Mouse (Mus musculus) intestine, embryonic 14.5 days (tissue): ENCODE measurements around the gene Gm4881. TPM values are rescaled to one million over a fixed set of nuclear protein-coding genes. Genes with fewer than 3 reads are reported as not detected.

Source experiments
- ATAC-seq: fragments of 200-750 bp; cut with Nextera tagmentation; replicated peaks from 2 replicates; pipeline ENCODE4 v1.8.0; 2017; ENCODE audit warnings: low read depth, moderate number of reproducible peaks, moderate TSS enrichment, moderate library complexity; ENCODE audit not compliant: low FRiP score, low TSS enrichment
- DNase-seq: peaks from one replicate; pipeline ENCODE4 v3.0.0-alpha.2; 2018; ENCODE audit warnings: low spot score
- H3K27ac ChIP-seq: fragments of 300-500 bp; sonication (generic); 2 replicates; pipeline ENCODE4 v1.5.1; 2014; ENCODE audit warnings: low read depth, mild to moderate bottlenecking, control low read depth
- H3K27me3 ChIP-seq: fragments of 300-500 bp; sonication (generic); replicated peaks from 2 replicates; pipeline ENCODE4 v1.6.1; 2014; ENCODE audit warnings: low read length, control low read depth; ENCODE audit not compliant: control insufficient read depth, insufficient read depth
- H3K36me3 ChIP-seq: fragments of 300-500 bp; sonication (generic); 2 replicates; pipeline ENCODE4 v1.6.1; 2014; ENCODE audit warnings: low read length, control low read depth; ENCODE audit not compliant: control insufficient read depth, insufficient read depth
- H3K4me1 ChIP-seq: fragments of 300-500 bp; sonication (generic); replicated peaks from 2 replicates; pipeline ENCODE4 v1.6.1; 2014; ENCODE audit warnings: low read length, control low read depth, mixed read lengths; ENCODE audit not compliant: control insufficient read depth, insufficient read depth
- H3K4me2 ChIP-seq: fragments of 300-500 bp; sonication (generic); 2 replicates; pipeline ENCODE4 v1.6.1; 2014; ENCODE audit warnings: low read length
- H3K4me3 ChIP-seq: fragments of 300-500 bp; sonication (generic); 2 replicates; pipeline ENCODE4 v1.5.1; 2014; ENCODE audit warnings: low read depth, low read length, control low read depth, mixed read lengths
- H3K9ac ChIP-seq: fragments of 300-500 bp; sonication (generic); 2 replicates; pipeline ENCODE4 v1.6.1; 2014; ENCODE audit warnings: mild to moderate bottlenecking, low read length
- H3K9me3 ChIP-seq: fragments of 300-500 bp; sonication (generic); 2 replicates; pipeline ENCODE4 v1.6.1; 2016; ENCODE audit warnings: low read length, control low read depth; ENCODE audit not compliant: control insufficient read depth
- WGBS: fragments of 180-500 bp; shearing (Covaris S2); extraction: QIAGEN DNeasy Blood & Tissue Kit; methylation state at CpG from one replicate; pipeline ENCODE4 v1.1.7; 2014; 5-methylcytosine and 5-hydroxymethylcytosine counted together
- polyA plus RNA-seq: library from polyadenylated mRNA; unstranded; fragments of >200 nt; fragmentation: Nextera tagmentation; extraction: Ambion mirVana; gene quantifications from 2 replicates; pipeline ENCODE4 v1.2.1, GENCODE M21; 2014

Gene Gm4881
- polyA plus RNA-seq, 1 experiment from 2014 or later, result not detected

GRCm38 (mm10) chr7:24967966-24968365 is 23.7 kb upstream of the Gm4881 start:
- no peak overlapping the region for H3K9ac ChIP-seq
- ATAC-seq (no peak), DNase-seq (no peak)
- H3K36me3 ChIP-seq, result no peaks in the 10 kb centered on the region
- no peak overlapping the region for H3K4me2 ChIP-seq
- H3K9me3 ChIP-seq, result no peaks in the 10 kb centered on the region
- H3K27ac ChIP-seq, result no peak overlapping the region
- no peak overlapping the region for H3K4me3 ChIP-seq
- no peaks in the 10 kb centered on the region for H3K27me3 ChIP-seq
- WGBS, result 78% methylated on average over 8 of the region's 8 CpGs
- H3K4me1 ChIP-seq, result no peaks in the 10 kb centered on the region

- ATAC-seq (no peak), DNase-seq (peak; percentile 92)
- no peaks in the 10 kb centered on the region for H3K27me3 ChIP-seq
- H3K9me3 ChIP-seq, result no peaks in the 10 kb centered on the region
- no peak overlapping the region for H3K27ac ChIP-seq
- H3K4me2 ChIP-seq, result no peak overlapping the region
- H3K36me3 ChIP-seq, result no peaks in the 10 kb centered on the region
- H3K9ac ChIP-seq, result no peak overlapping the region
- 11% methylated on average over 5 of the region's 5 CpGs for WGBS
- no peak overlapping the region for H3K4me3 ChIP-seq
- no peaks in the 10 kb centered on the region for H3K4me1 ChIP-seq
Measured at GRCm38 (mm10) chr7:24964897-24965535, 20.7 kb upstream of the Gm4881 start.

GRCm38 (mm10) chr7:24964288-24964687 is 20.0 kb upstream of the Gm4881 start:
- H3K36me3 ChIP-seq, result no peaks in the 10 kb centered on the region
- no peaks in the 10 kb centered on the region for H3K27me3 ChIP-seq
- H3K9me3 ChIP-seq, result no peaks in the 10 kb centered on the region
- DNase-seq, result no peak
- ATAC-seq, result no peak
- H3K27ac ChIP-seq, result no peak overlapping the region
- H3K9ac ChIP-seq, result no peak overlapping the region
- no peak overlapping the region for H3K4me2 ChIP-seq
- H3K4me3 ChIP-seq, result no peak overlapping the region
- WGBS, result 65% methylated on average over 2 of the region's 2 CpGs
- H3K4me1 ChIP-seq, result no peaks in the 10 kb centered on the region

- Histone ChIP-seq H3K4me1 (0 out of 2 replicates have a peak, but pooled peaks cover 9% of the 10 kb centered on the region), H3K4me2 (peak overlapping the region; percentile 60), H3K36me3 (no peaks in the 10 kb centered on the region), H3K4me3 (peak overlapping the region; percentile 37), H3K9me3 (0 out of 2 replicates have a peak, but pooled peaks cover 3% of the 10 kb centered on the region), H3K27me3 (peaks cover 68% of the 10 kb centered on the region), H3K9ac (0 out of 2 replicates have a peak overlapping the region, but pooled peaks have one; percentile 11), H3K27ac (no peak overlapping the region)
- no peak for DNase-seq
- 1% methylated on average over 32 of the region's 33 CpGs for WGBS
- no peak for ATAC-seq
Measured at GRCm38 (mm10) chr7:24955226-24955625, 10.9 kb upstream of the Gm4881 start.

GRCm38 (mm10) chr7:24954450-24954849 is 10.2 kb upstream of the Gm4881 start:
- Histone ChIP-seq H3K36me3 (no peaks in the 10 kb centered on the region), H3K27me3 (peaks cover 76% of the 10 kb centered on the region), H3K27ac (no peak overlapping the region), H3K4me1 (0 out of 2 replicates have a peak, but pooled peaks cover 9% of the 10 kb centered on the region), H3K4me3 (peak overlapping the region; percentile 37), H3K4me2 (peak overlapping the region; percentile 60), H3K9ac (0 out of 2 replicates have a peak overlapping the region, but pooled peaks have one; percentile 12), H3K9me3 (0 out of 2 replicates have a peak, but pooled peaks cover 3% of the 10 kb centered on the region)
- 2% methylated on average over 18 of the region's 30 CpGs for WGBS
- DNase-seq (no peak), ATAC-seq (no peak)

- Histone ChIP-seq H3K9me3 (0 out of 2 replicates have a peak, but pooled peaks cover 3% of the 10 kb centered on the region), H3K27me3 (peaks cover 81% of the 10 kb centered on the region), H3K27ac (no peak overlapping the region), H3K9ac (0 out of 2 replicates have a peak overlapping the region, but pooled peaks have one; percentile 12), H3K36me3 (no peaks in the 10 kb centered on the region), H3K4me3 (peak overlapping the region; percentile 37), H3K4me1 (0 out of 2 replicates have a peak, but pooled peaks cover 9% of the 10 kb centered on the region), H3K4me2 (peak overlapping the region; percentile 60)
- ATAC-seq (no peak), DNase-seq (no peak)
- WGBS, result 1% methylated on average over 23 of the region's 24 CpGs
Measured at GRCm38 (mm10) chr7:24953966-24954365, 9.7 kb upstream of the Gm4881 start.

GRCm38 (mm10) chr7:24949958-24950623 is 5.8 kb upstream of the Gm4881 start:
- Histone ChIP-seq H3K9ac (no peak overlapping the region), H3K4me1 (0 out of 2 replicates have a peak, but pooled peaks cover 6% of the 10 kb centered on the region), H3K27me3 (peaks cover 97% of the 10 kb centered on the region), H3K9me3 (no peaks in the 10 kb centered on the region), H3K27ac (no peak overlapping the region), H3K36me3 (no peaks in the 10 kb centered on the region), H3K4me3 (no peak overlapping the region), H3K4me2 (no peak overlapping the region)
- DNase-seq (peak; percentile 93), ATAC-seq (peak; percentile 47)
- 2% methylated on average over 8 of the region's 8 CpGs for WGBS

GRCm38 (mm10) chr7:24948774-24949173 is 4.5 kb upstream of the Gm4881 start:
- H3K36me3 ChIP-seq, result no peaks in the 10 kb centered on the region
- no peak overlapping the region for H3K4me3 ChIP-seq
- H3K27me3 ChIP-seq, result peaks cover 97% of the 10 kb centered on the region
- WGBS, result 3% methylated on average over 29 of the region's 29 CpGs
- DNase-seq (no peak), ATAC-seq (no peak)
- no peaks in the 10 kb centered on the region; the same call in 1 of the 2 replicates for H3K4me1 ChIP-seq
- H3K9ac ChIP-seq, result no peak overlapping the region
- no peak overlapping the region for H3K27ac ChIP-seq
- H3K4me2 ChIP-seq, result no peak overlapping the region
- no peaks in the 10 kb centered on the region for H3K9me3 ChIP-seq
